ENCODE assay signal across 7 mouse cellular contexts in genomic region chr7:92668791-92669506, GRCm38 (mm10). TPM values are rescaled to one million over a fixed set of nuclear protein-coding genes. Genes with fewer than 3 reads are reported as not detected.
DNase-seq lines count a peak whose midpoint lies in the region; ATAC-seq lines count a peak whose summit lies in the region.

No protein-coding gene starts in this region.

- under 1% methylated on average over 29 of the region's 29 CpGs for WGBS in embryonic facial prominence, embryonic 10.5 days
- 0% methylated on average over 29 of the region's 29 CpGs for WGBS in limb, embryonic 11.5 days
- WGBS in midbrain, embryonic 13.5 days: under 1% methylated on average over 29 of the region's 29 CpGs

- peaks cover 22% of the 10 kb centered on the region for H3K4me1 ChIP-seq in embryonic facial prominence, embryonic 10.5 days
- H3K4me1 ChIP-seq in limb, embryonic 11.5 days (ENCODE audit: control insufficient read depth, insufficient read depth, low read length): peaks cover 5% of the 10 kb centered on the region; the same call in 1 of the 2 replicates
- H3K4me1 ChIP-seq in midbrain, embryonic 13.5 days (replicated peaks): peaks cover 28% of the 10 kb centered on the region

- peak; percentile 72 for DNase-seq in adrenal gland, postnatal 14 days
- peak; percentile 70 for DNase-seq in embryonic facial prominence, embryonic 10.5 days (ENCODE audit: low spot score)
- DNase-seq in heart, adult 11 months: peak; percentile 98
- peak; percentile 74 for DNase-seq in kidney, adult 18-20 months
- peak; percentile 66 for DNase-seq in limb, embryonic 11.5 days (ENCODE audit: low spot score)
- DNase-seq in spleen, adult 12 weeks (ENCODE audit: low spot score): peak; percentile 63

- H3K36me3 ChIP-seq in embryonic facial prominence, embryonic 10.5 days (replicated peaks): peaks cover 11% of the 10 kb centered on the region
- peaks cover 2% of the 10 kb centered on the region; the same call in 1 of the 2 replicates for H3K36me3 ChIP-seq in limb, embryonic 11.5 days (ENCODE audit: control insufficient read depth, insufficient read depth, low read length)
- peaks cover 5% of the 10 kb centered on the region; the same call in 1 of the 2 replicates for H3K36me3 ChIP-seq in midbrain, embryonic 13.5 days

- no peaks in the 10 kb centered on the region for H3K9me3 ChIP-seq in embryonic facial prominence, embryonic 10.5 days
- H3K9me3 ChIP-seq in limb, embryonic 11.5 days (ENCODE audit: control insufficient read depth, low read length): no peaks in the 10 kb centered on the region
- H3K9me3 ChIP-seq in midbrain, embryonic 13.5 days: no peaks in the 10 kb centered on the region

- H3K4me3 ChIP-seq in embryonic facial prominence, embryonic 10.5 days: peak overlapping the region; percentile 90
- H3K4me3 ChIP-seq in limb, embryonic 11.5 days (ENCODE audit: low read depth, low read length): peak overlapping the region; percentile 95
- peak overlapping the region; percentile 87 for H3K4me3 ChIP-seq in midbrain, embryonic 13.5 days (replicated peaks)

- no peaks in the 10 kb centered on the region for H3K27me3 ChIP-seq in embryonic facial prominence, embryonic 10.5 days (replicated peaks; ENCODE audit: low read depth, poor library complexity, severe bottlenecking)
- H3K27me3 ChIP-seq in limb, embryonic 11.5 days (ENCODE audit: control insufficient read depth, insufficient read depth, low read length): no peaks in the 10 kb centered on the region
- H3K27me3 ChIP-seq in midbrain, embryonic 13.5 days: no peaks in the 10 kb centered on the region

- peak overlapping the region; percentile 67 for H3K4me2 ChIP-seq in limb, embryonic 11.5 days (ENCODE audit: low read depth, severe bottlenecking)
- H3K4me2 ChIP-seq in midbrain, embryonic 13.5 days (replicated peaks): peak overlapping the region; percentile 90

- H3K27ac ChIP-seq in embryonic facial prominence, embryonic 10.5 days (replicated peaks): peak overlapping the region; percentile 99
- H3K27ac ChIP-seq in limb, embryonic 11.5 days (replicated peaks; ENCODE audit: low read depth, low read length): peak overlapping the region; percentile 96
- peak overlapping the region; percentile 98 for H3K27ac ChIP-seq in midbrain, embryonic 13.5 days

- H3K9ac ChIP-seq in limb, embryonic 11.5 days (ENCODE audit: low read length): peak overlapping the region; percentile 97
- H3K9ac ChIP-seq in midbrain, embryonic 13.5 days (replicated peaks): peak overlapping the region; percentile 99

- ATAC-seq in limb, embryonic 11.5 days (ENCODE audit: insufficient number of reproducible peaks, low FRiP score, low TSS enrichment, low read depth): no peak
- peak; percentile 8 for ATAC-seq in midbrain, embryonic 13.5 days

RNA-seq across cellular contexts. Expression of gene Pcf11, which starts 0.8 kb away (rescaled TPM):
- 48.8 and 53.3 TPM in 2 replicates for total RNA-seq in adrenal gland, postnatal 14 days (2021)
- polyA plus RNA-seq in embryonic facial prominence, embryonic 10.5 days (2016; fragmentation: Nextera tagmentation; extraction: Ambion mirVana): 18.4 and 20.6 TPM in 2 replicates
- polyA plus RNA-seq in limb, embryonic 11.5 days (2014; fragmentation: Nextera tagmentation; extraction: Ambion mirVana): 22.0 and 23.3 TPM in 2 replicates
- 24.6 and 25.3 TPM in 2 replicates for polyA plus RNA-seq in midbrain, embryonic 13.5 days (2015; fragmentation: Nextera tagmentation; extraction: Ambion mirVana)

RNA-seq across cellular contexts. Expression of gene Ankrd42, which starts 32.0 kb away (rescaled TPM):
- 6.2 and 7.0 TPM in 2 replicates for total RNA-seq in adrenal gland, postnatal 14 days (2021)
- polyA plus RNA-seq in embryonic facial prominence, embryonic 10.5 days (2016; fragmentation: Nextera tagmentation; extraction: Ambion mirVana): 10.0 and 11.4 TPM in 2 replicates
- polyA plus RNA-seq in limb, embryonic 11.5 days (2014; fragmentation: Nextera tagmentation; extraction: Ambion mirVana): 6.8 and 7.5 TPM in 2 replicates
- polyA plus RNA-seq in midbrain, embryonic 13.5 days (2015; fragmentation: Nextera tagmentation; extraction: Ambion mirVana): 17.9 and 20.3 TPM in 2 replicates
